Mouse (Mus musculus): ENCODE results near the gene Acta2.

The Acta2 gene

GRCm38 (mm10) chr19:34192008-34192963, 63.1 kb downstream of the Acta2 start, which contains the start of gene Stambpl1:
Gene Stambpl1, plus strand, starts transcription at chr19:34192229.
- peak; percentile 48 for DNase-seq (ENCODE audit: low read depth, low spot score)

DNA sequence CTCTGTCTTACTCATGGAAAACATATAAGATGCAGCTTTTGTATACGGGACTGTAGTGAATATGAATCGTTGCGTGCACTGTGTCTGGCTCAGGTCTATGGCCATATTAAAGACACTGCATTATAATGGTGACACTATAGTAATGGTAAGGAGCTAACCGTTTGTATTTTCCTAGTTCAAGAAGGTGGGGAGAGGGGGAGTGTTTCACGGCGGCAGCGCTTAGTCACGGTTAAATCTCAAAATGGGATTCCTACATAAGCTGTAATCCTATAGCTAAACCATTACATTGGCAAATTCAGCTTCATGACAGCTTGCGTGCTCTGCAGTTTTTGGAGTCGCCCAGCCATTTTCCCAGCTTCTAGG, 63.8 kb downstream of the Acta2 start:
- no peak for DNase-seq (ENCODE audit: low read depth, low spot score)

Data from ES-CJ7 (cell line).